Comparison of ENCODE assay signal across 16 mouse cellular contexts in the genomic region with DNA sequence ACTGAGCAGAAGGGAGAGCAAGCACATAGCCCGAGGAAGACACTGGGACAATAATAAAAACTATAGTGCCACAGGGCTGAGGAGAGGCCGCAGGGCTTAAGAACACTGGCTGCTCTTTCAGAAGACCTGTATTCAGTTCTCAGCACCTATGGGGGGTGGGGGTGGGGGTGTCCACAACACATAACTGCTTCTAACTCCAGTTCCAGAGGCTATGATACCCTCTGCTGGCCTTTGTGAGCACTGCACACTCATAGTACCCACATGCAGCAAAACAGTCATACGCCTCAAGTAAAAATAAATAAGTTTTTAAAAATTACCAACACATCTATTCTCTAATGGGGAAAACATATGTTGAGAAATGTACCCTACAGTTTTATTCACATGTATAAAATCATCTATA. TPM values are rescaled to one million over a fixed set of nuclear protein-coding genes. Genes with fewer than 3 reads are reported as not detected.
DNase-seq lines count a peak whose midpoint lies in the region; ATAC-seq and TF ChIP-seq lines count a peak whose summit lies in the region.
"Had no signal": no experiment of that assay in that cellular context is flagged by ENCODE, and none has a peak within 500 bp of the region (broad histone marks: within the 10 kb centered on the region; RNA-seq: fewer than 3 reads in every experiment).

No protein-coding gene starts in this region.

- no peaks in the 10 kb centered on the region for H3K27me3 ChIP-seq in CH12.LX (replicated peaks)
- H3K27me3 ChIP-seq: embryonic facial prominence, embryonic 12.5 days; forebrain, embryonic 15.5 days had no signal

- no peak for TF ChIP-seq POLR2A in CH12.LX (IDR thresholded peaks at IDR 0.05; ENCODE audit: low read depth, low read length)

- H3K4me3 ChIP-seq in gastrocnemius, adult 2 months, result no peak overlapping the region
- H3K4me3 ChIP-seq in left cerebral cortex, adult 2 months, result no peak overlapping the region
- no peak overlapping the region for H3K4me3 ChIP-seq in CH12.LX (replicated peaks in 1 of 3; ENCODE audit: low read depth in 2 of 3, low read length in 2 of 3, poor library complexity in 1 of 3)
- H3K4me3 ChIP-seq: embryonic facial prominence, embryonic 12.5 days; forebrain, embryonic 15.5 days had no signal

- no peaks in the 10 kb centered on the region for H3K4me1 ChIP-seq in CH12.LX (ENCODE audit: control insufficient read depth in 1 of 2, insufficient read depth in 2 of 2)
- H3K4me1 ChIP-seq: embryonic facial prominence, embryonic 12.5 days; forebrain, embryonic 15.5 days had no signal

- in situ Hi-C loops in CH12.LX (cut with MboI; ENCODE audit: low pct_ligation_motif_present, low pct_unique_long_range_greater_than_20kb, low sequenced_read_pairs), result no loop called here

- peak; percentile 47 for TF ChIP-seq CTCF in gastrocnemius, adult 2 months (IDR thresholded peaks at IDR 0.05)
- TF ChIP-seq CTCF in left cerebral cortex, adult 2 months (IDR thresholded peaks at IDR 0.05), result peak; percentile 38
- peak in 1 of 2 experiments; percentile 61; a peak in 3 of 4 replicates for TF ChIP-seq CTCF in CH12.LX (conservative IDR thresholded peaks at IDR 0.05 in 1 of 2, IDR thresholded peaks at IDR 0.05 in 1 of 2; ENCODE audit: low read depth in 2 of 2, low read length in 2 of 2)

- peak; percentile 21 for TF ChIP-seq RAD21 in CH12.LX (IDR thresholded peaks at IDR 0.05; ENCODE audit: low read depth, low read length)

- dilution Hi-C loops in CH12.LX (cut with MboI; ENCODE audit: extremely low pct_ligation_motif_present, extremely low pct_unique_long_range_greater_than_20kb, low sequenced_read_pairs), result no loop called here

- H3K9ac ChIP-seq in CH12.LX (ENCODE audit: insufficient read depth, low read depth), result no peak overlapping the region
- H3K9ac ChIP-seq: embryonic facial prominence, embryonic 12.5 days; forebrain, embryonic 15.5 days had no signal

- DNase-seq in gastrocnemius, adult 2 months, result no peak
- DNase-seq in gastrocnemius, postnatal 36 days, result no peak
- no peak for DNase-seq in left cerebral cortex, adult 2 months (ENCODE audit: extremely low spot score in 1 of 2, low spot score in 2 of 2)
- DNase-seq in left cerebral cortex, postnatal 25 days (ENCODE audit: low spot score in 2 of 2), result no peak
- peak; percentile 46 for DNase-seq in CH12.LX (ENCODE audit: extremely low read depth)
- no peak for DNase-seq in urinary bladder, postnatal 36 days (ENCODE audit: low spot score in 2 of 2)
- DNase-seq in embryo, embryonic 11 days, result no peak
- DNase-seq: adrenal gland, postnatal 10 days; cerebellum, postnatal 36 days; layer of hippocampus, postnatal 36 days; lung, adult 18-20 months; thymus, adult 2 months had no signal

- H3K79me2 ChIP-seq in CH12.LX (replicated peaks; ENCODE audit: control insufficient read depth, extremely low read depth, insufficient read depth, poor library complexity, severe bottlenecking), result no peaks in the 10 kb centered on the region

- H3K27ac ChIP-seq in gastrocnemius, adult 2 months, result no peak overlapping the region
- H3K27ac ChIP-seq in left cerebral cortex, adult 2 months, result no peak overlapping the region
- no peak overlapping the region for H3K27ac ChIP-seq in CH12.LX (ENCODE audit: insufficient read depth, low read depth)
- H3K27ac ChIP-seq: embryonic facial prominence, embryonic 12.5 days; forebrain, embryonic 15.5 days had no signal

- TF ChIP-seq EP300 in CH12.LX (IDR thresholded peaks at IDR 0.05; ENCODE audit: low read length), result no peak

- 0 out of 2 replicates have a peak, but pooled peaks have one; percentile 53 for ATAC-seq in erythroid progenitor cell, adult 5-6 weeks (replicated peaks; ENCODE audit: low FRiP score, poor library complexity, severe bottlenecking)
- ATAC-seq: forebrain, embryonic 15.5 days; hindbrain, embryonic 16.5 days had no signal

- peaks cover 87 to 99% of the 10 kb centered on the region in 2 experiments for H3K36me3 ChIP-seq in CH12.LX (replicated peaks in 1 of 2; ENCODE audit: control insufficient read depth in 1 of 2, insufficient read depth in 1 of 2, low read length in 1 of 2)

- intact Hi-C loops in gastrocnemius, adult 2 months (cut with DNase I), result no loop called here
- intact Hi-C loops in gastrocnemius, postnatal 36 days (cut with DNase I), result no loop called here
- intact Hi-C loops in left cerebral cortex, adult 2 months (cut with DNase I), result no loop called here
- intact Hi-C loops in left cerebral cortex, postnatal 25 days (cut with DNase I), result no loop called here

- H3K9me3 ChIP-seq in CH12.LX (replicated peaks; ENCODE audit: low read length), result no peaks in the 10 kb centered on the region
- H3K9me3 ChIP-seq: embryonic facial prominence, embryonic 12.5 days; forebrain, embryonic 15.5 days had no signal

- no peak overlapping the region for H3K4me2 ChIP-seq in CH12.LX (ENCODE audit: insufficient read depth, low read depth, poor library complexity, severe bottlenecking)
- H3K4me2 ChIP-seq: embryonic facial prominence, embryonic 12.5 days; forebrain, embryonic 15.5 days had no signal

TF ChIP-seq in CH12.LX, 34 proteins besides CTCF, POLR2A, EP300 and RAD21:
- TF ChIP-seq SMC3 (IDR thresholded peaks at IDR 0.05; ENCODE audit: low read depth, low read length), result peak; percentile 21; the same call in 1 of the 2 replicates
- no peak for TF ChIP-seq PAX5 (IDR thresholded peaks at IDR 0.05; ENCODE audit: low read length)
TF ChIP-seq in CH12.LX: peak in this region for 1.

RNA-seq across cellular contexts. Expression of a gene that starts 13.9 kb away (rescaled TPM):
- total RNA-seq in gastrocnemius, adult 2 months (2021), result 10 to 100 TPM in 1 of 2 experiments, 1 to 10 TPM in 1; 7.8 to 14.8 TPM
- 1 to 10 TPM; 5.1 to 6.6 TPM for total RNA-seq in gastrocnemius, postnatal 36 days (2021)
- total RNA-seq in left cerebral cortex, adult 2 months (2021), result 10 to 100 TPM; 20.1 to 24.7 TPM
- 10 to 100 TPM; 17.3 to 18.9 TPM for total RNA-seq in left cerebral cortex, postnatal 25 days (2021)
- 110 and 132 TPM in 2 replicates for total RNA-seq in CH12.LX (2012; rRNA removed)
- 61.9 and 65.0 TPM in 2 replicates for total RNA-seq in CH12.LX (2014; rRNA removed)
- 66.5 and 72.9 TPM in 2 replicates for polyA plus RNA-seq in CH12.LX (2012; ENCODE audit: insufficient read length, low read depth)
- total RNA-seq in erythroid progenitor cell, adult 5-6 weeks (2015; ENCODE audit: low replicate concordance), result 11.7 and 15.1 TPM in 2 replicates
- 16.1 and 23.4 TPM in 2 replicates for total RNA-seq in erythroid progenitor cell, adult 5-6 weeks (2017; ENCODE audit: low replicate concordance)

RNA-seq across cellular contexts. Expression of a gene that starts 19.4 kb away (rescaled TPM):
- total RNA-seq in gastrocnemius, adult 2 months (2021), result 10 to 100 TPM; 55.4 to 71.1 TPM
- 10 to 100 TPM; 58.7 to 65.4 TPM for total RNA-seq in gastrocnemius, postnatal 36 days (2021)
- total RNA-seq in left cerebral cortex, adult 2 months (2021), result 10 to 100 TPM; 15.7 to 17.0 TPM
- 10 to 100 TPM; 14.1 to 16.7 TPM for total RNA-seq in left cerebral cortex, postnatal 25 days (2021)
- 106 and 160 TPM in 2 replicates for total RNA-seq in CH12.LX (2012; rRNA removed)
- 154 and 158 TPM in 2 replicates for total RNA-seq in CH12.LX (2014; rRNA removed)
- 95.5 and 111 TPM in 2 replicates for polyA plus RNA-seq in CH12.LX (2012; ENCODE audit: insufficient read length, low read depth)
- 6.8 and 13.4 TPM in 2 replicates for total RNA-seq in erythroid progenitor cell, adult 5-6 weeks (2015; ENCODE audit: low replicate concordance)
- total RNA-seq in erythroid progenitor cell, adult 5-6 weeks (2017; ENCODE audit: low replicate concordance), result 2.7 TPM in 2 replicates

RNA-seq across cellular contexts. Expression of a gene that starts 21.3 kb away (rescaled TPM):
- total RNA-seq in gastrocnemius, adult 2 months (2021), result 10 to 100 TPM in 1 of 2 experiments, 1 to 10 TPM in 1; 9.9 to 11.0 TPM
- 10 to 100 TPM in 1 of 2 experiments, 1 to 10 TPM in 1; 9.6 to 10.9 TPM for total RNA-seq in gastrocnemius, postnatal 36 days (2021)
- 10 to 100 TPM; 38.7 to 39.8 TPM for total RNA-seq in left cerebral cortex, adult 2 months (2021)
- 10 to 100 TPM; 35.1 to 35.8 TPM for total RNA-seq in left cerebral cortex, postnatal 25 days (2021)
- 40.1 and 44.8 TPM in 2 replicates for total RNA-seq in CH12.LX (2012; rRNA removed)
- 20.5 and 22.7 TPM in 2 replicates for total RNA-seq in CH12.LX (2014; rRNA removed)
- 44.1 and 69.8 TPM in 2 replicates for polyA plus RNA-seq in CH12.LX (2012; ENCODE audit: insufficient read length, low read depth)
- total RNA-seq in erythroid progenitor cell, adult 5-6 weeks (2015; ENCODE audit: low replicate concordance), result 36.0 and 54.5 TPM in 2 replicates
- total RNA-seq in erythroid progenitor cell, adult 5-6 weeks (2017; ENCODE audit: low replicate concordance), result 16.7 and 27.1 TPM in 2 replicates

RNA-seq across cellular contexts. Expression of a gene that starts 26.4 kb away (rescaled TPM):
- total RNA-seq in gastrocnemius, adult 2 months (2021), result 1 to 10 TPM; 2.9 to 5.0 TPM
- total RNA-seq in gastrocnemius, postnatal 36 days (2021), result 1 to 10 TPM; 3.4 to 3.5 TPM
- 1 to 10 TPM; 5.0 to 5.2 TPM for total RNA-seq in left cerebral cortex, adult 2 months (2021)
- 1 to 10 TPM; 5.4 to 5.9 TPM for total RNA-seq in left cerebral cortex, postnatal 25 days (2021)
- total RNA-seq in CH12.LX (2012; rRNA removed) (1.6 and 3.9 TPM in 2 replicates), CH12.LX (2014; rRNA removed) (not detected in 2 replicates)
- 0.83 and 1.0 TPM in 2 replicates for polyA plus RNA-seq in CH12.LX (2012; ENCODE audit: insufficient read length, low read depth)
- total RNA-seq in erythroid progenitor cell, adult 5-6 weeks (2015; ENCODE audit: low replicate concordance), result 3.8 TPM in 1 of 2 replicates, not detected in the other
- total RNA-seq in erythroid progenitor cell, adult 5-6 weeks (2017; ENCODE audit: low replicate concordance), result 0.26 TPM in 1 of 2 replicates, not detected in the other

RNA-seq across cellular contexts. Expression of a gene that starts 37.1 kb away (rescaled TPM):
- 1 to 10 TPM; 5.9 to 9.7 TPM for total RNA-seq in gastrocnemius, adult 2 months (2021)
- total RNA-seq in gastrocnemius, postnatal 36 days (2021), result 1 to 10 TPM; 6.9 to 7.8 TPM
- 10 to 100 TPM; 22.4 to 22.6 TPM for total RNA-seq in left cerebral cortex, adult 2 months (2021)
- 10 to 100 TPM; 20.7 to 20.9 TPM for total RNA-seq in left cerebral cortex, postnatal 25 days (2021)
- total RNA-seq in CH12.LX (2012; rRNA removed), result 0.04 TPM in 1 of 2 replicates, not detected in the other
- not detected in 2 replicates for total RNA-seq in CH12.LX (2014; rRNA removed)
- 0.12 TPM in 1 of 2 replicates, not detected in the other for polyA plus RNA-seq in CH12.LX (2012; ENCODE audit: insufficient read length, low read depth)
- total RNA-seq in erythroid progenitor cell, adult 5-6 weeks (2015; ENCODE audit: low replicate concordance), result not detected in 2 replicates
- total RNA-seq in erythroid progenitor cell, adult 5-6 weeks (2017; ENCODE audit: low replicate concordance), result not detected in 2 replicates
